Mouse (Mus musculus): ENCODE data around the gene Mcpt4. TPM values are rescaled to one million over a fixed set of nuclear protein-coding genes. Genes with fewer than 3 reads are reported as not detected.
"Not testable (repeated sequence)": the region's sequence is repeated elsewhere in the genome, so short reads cannot be mapped to it uniquely, and the experiment has no call there.

Gene Mcpt4
- polyA plus RNA-seq, 1 experiment from 2014 or later: 0.40 TPM

GRCm38 (mm10) chr14:56041792-56042191 lies 20.3 kb downstream of the Mcpt4 start, which contains the start of gene Mcpt2:
Gene Mcpt2, plus strand, starts transcription at chr14:56042041.
- H3K4me1 ChIP-seq; H3K4me3 ChIP-seq; H3K9me3 ChIP-seq; H3K4me2 ChIP-seq; ATAC-seq (ENCODE audit: borderline replicate concordance, extremely low read depth, low FRiP score, low TSS enrichment); H3K9ac ChIP-seq; H3K27ac ChIP-seq; H3K36me3 ChIP-seq; H3K27me3 ChIP-seq: not testable (repeated sequence)
- WGBS: 73% methylated on average over 1 of the region's 1 CpGs

- Histone ChIP-seq H3K36me3 (no peaks in the 10 kb centered on the region), H3K27me3 (no peaks in the 10 kb centered on the region), H3K4me2 (no peak overlapping the region), H3K27ac (no peak overlapping the region), H3K4me3 (no peak overlapping the region), H3K9me3 (no peaks in the 10 kb centered on the region), H3K4me1 (no peaks in the 10 kb centered on the region), H3K9ac (no peak overlapping the region)
- 41% methylated on average over 2 of the region's 2 CpGs for WGBS
- no peak for ATAC-seq (ENCODE audit: borderline replicate concordance, extremely low read depth, low FRiP score, low TSS enrichment)
Measured at GRCm38 (mm10) chr14:56034433-56034832, 27.7 kb downstream of the Mcpt4 start.

- not testable (repeated sequence) for H3K4me3 ChIP-seq; H3K36me3 ChIP-seq; H3K27me3 ChIP-seq; ATAC-seq (ENCODE audit: borderline replicate concordance, extremely low read depth, low FRiP score, low TSS enrichment); H3K27ac ChIP-seq; H3K9ac ChIP-seq; H3K9me3 ChIP-seq; H3K4me1 ChIP-seq; H3K4me2 ChIP-seq
- WGBS: 71% methylated on average over 3 of the region's 3 CpGs
Measured at GRCm38 (mm10) chr14:56030395-56030794, 31.7 kb downstream of the Mcpt4 start, which contains the start of gene Mcpt9. Gene Mcpt9, minus strand, starts transcription at chr14:56030495.

GRCm38 (mm10) chr14:56021305-56021704 lies 40.8 kb downstream of the Mcpt4 start:
- H3K27ac ChIP-seq; H3K4me1 ChIP-seq; H3K4me3 ChIP-seq; ATAC-seq (ENCODE audit: borderline replicate concordance, extremely low read depth, low FRiP score, low TSS enrichment); H3K36me3 ChIP-seq; H3K9ac ChIP-seq; H3K9me3 ChIP-seq; H3K4me2 ChIP-seq; H3K27me3 ChIP-seq: not testable (repeated sequence)
- WGBS: 60% methylated on average over 4 of the region's 4 CpGs

GRCm38 (mm10) chr14:56019446-56019845 lies 42.7 kb downstream of the Mcpt4 start:
- 41% methylated on average over 1 of the region's 1 CpGs for WGBS
- no peak overlapping the region for H3K9ac ChIP-seq

GRCm38 (mm10) chr14:56017671-56018070 lies 44.4 kb downstream of the Mcpt4 start, which contains the start of gene Mcpt1:
Gene Mcpt1, plus strand, starts transcription at chr14:56017971.
- not testable (repeated sequence) for H3K9ac ChIP-seq; H3K27me3 ChIP-seq; H3K4me1 ChIP-seq; H3K4me2 ChIP-seq; H3K4me3 ChIP-seq; ATAC-seq (ENCODE audit: borderline replicate concordance, extremely low read depth, low FRiP score, low TSS enrichment); H3K36me3 ChIP-seq; H3K9me3 ChIP-seq; H3K27ac ChIP-seq
- WGBS: 68% methylated on average over 3 of the region's 3 CpGs

More at GRCm38 (mm10) chr14:56019446-56019845, 42.7 kb downstream of the Mcpt4 start:
- H3K27ac ChIP-seq: no peak overlapping the region
- no peaks in the 10 kb centered on the region for H3K36me3 ChIP-seq
- no peaks in the 10 kb centered on the region for H3K27me3 ChIP-seq
- no peak overlapping the region for H3K4me2 ChIP-seq
- no peak for ATAC-seq (ENCODE audit: borderline replicate concordance, extremely low read depth, low FRiP score, low TSS enrichment)
- H3K9me3 ChIP-seq: no peaks in the 10 kb centered on the region
- no peaks in the 10 kb centered on the region for H3K4me1 ChIP-seq
- no peak overlapping the region for H3K4me3 ChIP-seq

GRCm38 (mm10) chr14:56013924-56014323 lies 48.2 kb downstream of the Mcpt4 start:
- H3K4me2 ChIP-seq: no peak overlapping the region
- H3K9ac ChIP-seq: no peak overlapping the region
- H3K27me3 ChIP-seq: no peaks in the 10 kb centered on the region
- H3K27ac ChIP-seq: no peak overlapping the region
- no peaks in the 10 kb centered on the region for H3K4me1 ChIP-seq
- no peaks in the 10 kb centered on the region for H3K9me3 ChIP-seq
- H3K4me3 ChIP-seq: no peak overlapping the region
- 91% methylated on average over 2 of the region's 2 CpGs for WGBS
- H3K36me3 ChIP-seq: no peaks in the 10 kb centered on the region
- no peak for ATAC-seq (ENCODE audit: borderline replicate concordance, extremely low read depth, low FRiP score, low TSS enrichment)

GRCm38 (mm10) chr14:56013147-56013546 lies 49.0 kb downstream of the Mcpt4 start:
- H3K9me3 ChIP-seq: no peaks in the 10 kb centered on the region
- no peak overlapping the region for H3K9ac ChIP-seq
- no peaks in the 10 kb centered on the region for H3K27me3 ChIP-seq
- no peak for ATAC-seq (ENCODE audit: borderline replicate concordance, extremely low read depth, low FRiP score, low TSS enrichment)
- H3K36me3 ChIP-seq: no peaks in the 10 kb centered on the region
- no peak overlapping the region for H3K4me2 ChIP-seq
- WGBS: 55% methylated on average over 3 of the region's 3 CpGs
- no peaks in the 10 kb centered on the region for H3K4me1 ChIP-seq
- H3K27ac ChIP-seq: no peak overlapping the region
- H3K4me3 ChIP-seq: no peak overlapping the region

Small RNA genes lying within 50 kb of the gene (microRNA-seq; reads per million reads assigned to microRNA genes)
- gene Mir6949: not detected

Other genes with a start within 250 kb of the Mcpt4 start
- 50.9 and 52.7 TPM in 2 replicates for gene Nfatc4, start 239.2 kb downstream of the Mcpt4 start, polyA plus RNA-seq (2015; fragmentation: Nextera tagmentation; extraction: Ambion mirVana)
- 19.5 and 19.7 TPM in 2 replicates for gene Nynrin, start 208.3 kb downstream of the Mcpt4 start, polyA plus RNA-seq (2015; fragmentation: Nextera tagmentation; extraction: Ambion mirVana)
- 0.88 and 1.2 TPM in 2 replicates for gene Cbln3, start 177.9 kb downstream of the Mcpt4 start, polyA plus RNA-seq (2015; fragmentation: Nextera tagmentation; extraction: Ambion mirVana)
- 18.3 and 18.8 TPM in 2 replicates for gene Khnyn, start 177.4 kb downstream of the Mcpt4 start, polyA plus RNA-seq (2015; fragmentation: Nextera tagmentation; extraction: Ambion mirVana)
- gene Sdr39u1, start 162.0 kb downstream of the Mcpt4 start, polyA plus RNA-seq (2015; fragmentation: Nextera tagmentation; extraction: Ambion mirVana): 51.8 and 52.9 TPM in 2 replicates
- 4.3 and 5.9 TPM in 2 replicates for gene Cma1, start 117.6 kb downstream of the Mcpt4 start, polyA plus RNA-seq (2015; fragmentation: Nextera tagmentation; extraction: Ambion mirVana)
- not detected in 2 replicates for gene Cma2, start 111.3 kb downstream of the Mcpt4 start, polyA plus RNA-seq (2015; fragmentation: Nextera tagmentation; extraction: Ambion mirVana)
- not detected in 2 replicates for gene Mcpt1, start 44.3 kb downstream of the Mcpt4 start, polyA plus RNA-seq (2015; fragmentation: Nextera tagmentation; extraction: Ambion mirVana)
- not detected in 2 replicates for gene Mcpt9, start 31.8 kb downstream of the Mcpt4 start, polyA plus RNA-seq (2015; fragmentation: Nextera tagmentation; extraction: Ambion mirVana)
- not detected in 2 replicates for gene Mcpt2, start 20.3 kb downstream of the Mcpt4 start, polyA plus RNA-seq (2015; fragmentation: Nextera tagmentation; extraction: Ambion mirVana)
- gene Mcpt8, start 23.0 kb upstream of the Mcpt4 start, polyA plus RNA-seq (2015; fragmentation: Nextera tagmentation; extraction: Ambion mirVana): 1.1 and 1.6 TPM in 2 replicates
- gene Ctsg, start 40.3 kb upstream of the Mcpt4 start, polyA plus RNA-seq (2015; fragmentation: Nextera tagmentation; extraction: Ambion mirVana): not detected in 2 replicates
- not detected in 2 replicates for gene Gzme, start 58.3 kb upstream of the Mcpt4 start, polyA plus RNA-seq (2015; fragmentation: Nextera tagmentation; extraction: Ambion mirVana)
- not detected in 2 replicates for gene Gzmd, start 70.3 kb upstream of the Mcpt4 start, polyA plus RNA-seq (2015; fragmentation: Nextera tagmentation; extraction: Ambion mirVana)
- gene Gzmg, start 97.3 kb upstream of the Mcpt4 start, polyA plus RNA-seq (2015; fragmentation: Nextera tagmentation; extraction: Ambion mirVana): not detected in 2 replicates
- not detected in 2 replicates for gene Gzmn, start 112.3 kb upstream of the Mcpt4 start, polyA plus RNA-seq (2015; fragmentation: Nextera tagmentation; extraction: Ambion mirVana)
- not detected in 2 replicates for gene Gzmf, start 149.1 kb upstream of the Mcpt4 start, polyA plus RNA-seq (2015; fragmentation: Nextera tagmentation; extraction: Ambion mirVana)
- gene Gzmc, start 172.3 kb upstream of the Mcpt4 start, polyA plus RNA-seq (2015; fragmentation: Nextera tagmentation; extraction: Ambion mirVana): not detected in 2 replicates
- 1.2 and 1.6 TPM in 2 replicates for gene Gzmb, start 199.9 kb upstream of the Mcpt4 start, polyA plus RNA-seq (2015; fragmentation: Nextera tagmentation; extraction: Ambion mirVana)